Mouse (Mus musculus): ENCODE results near the gene Plk2.
"Not testable (repeated sequence)": the region's sequence is repeated elsewhere in the genome, so short reads cannot be mapped to it uniquely, and the experiment has no call there.

Gene Plk2

DNA sequence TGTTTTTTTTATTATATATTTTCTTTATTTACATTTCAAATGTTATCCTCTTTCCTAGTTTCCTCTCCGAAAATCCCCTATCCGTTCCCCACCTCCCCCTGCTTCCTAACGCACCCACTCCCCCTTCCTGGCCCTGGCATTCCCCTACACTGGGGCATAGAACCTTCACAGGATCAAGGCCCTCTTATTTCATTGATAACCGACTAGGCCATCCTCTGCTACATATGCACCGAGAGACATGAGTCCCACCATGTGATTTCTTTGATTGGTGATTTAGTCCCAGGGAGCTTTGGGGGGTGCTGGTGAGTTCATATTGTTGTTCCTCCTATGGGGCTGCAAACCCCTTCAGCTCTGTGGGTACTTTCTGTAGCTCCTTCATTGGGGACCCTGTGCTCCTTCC, 9.8 kb downstream of the Plk2 start:
- in situ Hi-C loops (cut with MboI, MseI): not testable (repeated sequence)

GRCm38 (mm10) chr13:110406152-110406551, 11.3 kb downstream of the Plk2 start:
- in situ Hi-C loops (cut with MboI, MseI): no loop called here

GRCm38 (mm10) chr13:110412572-110413209, 17.8 kb downstream of the Plk2 start:
- in situ Hi-C loops (cut with MboI, MseI): no loop called here

- in situ Hi-C loops (cut with MboI, MseI): no loop called here
Observed at GRCm38 (mm10) chr13:110418656-110419055, 23.8 kb downstream of the Plk2 start.

DNA sequence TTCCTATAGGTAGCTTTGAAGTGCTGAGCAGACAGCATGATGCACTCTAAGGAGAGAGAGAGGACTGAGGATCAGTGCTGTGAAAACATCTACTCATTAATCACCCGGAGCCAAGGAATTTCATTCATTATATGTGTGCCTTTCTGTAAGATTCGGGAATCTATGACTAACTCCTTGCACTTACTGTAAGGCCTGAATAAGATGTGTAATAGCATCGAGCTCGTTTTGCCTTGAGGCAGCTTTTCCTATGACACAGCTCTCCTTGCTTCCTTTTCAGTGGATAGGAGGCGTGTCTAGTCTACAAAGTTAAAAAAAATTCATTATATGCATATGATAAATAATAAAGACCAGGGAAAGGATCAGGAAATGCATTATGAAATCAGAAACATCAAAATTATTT, 24.8 kb downstream of the Plk2 start:
- in situ Hi-C loops (cut with MboI, MseI): no loop called here

DNA sequence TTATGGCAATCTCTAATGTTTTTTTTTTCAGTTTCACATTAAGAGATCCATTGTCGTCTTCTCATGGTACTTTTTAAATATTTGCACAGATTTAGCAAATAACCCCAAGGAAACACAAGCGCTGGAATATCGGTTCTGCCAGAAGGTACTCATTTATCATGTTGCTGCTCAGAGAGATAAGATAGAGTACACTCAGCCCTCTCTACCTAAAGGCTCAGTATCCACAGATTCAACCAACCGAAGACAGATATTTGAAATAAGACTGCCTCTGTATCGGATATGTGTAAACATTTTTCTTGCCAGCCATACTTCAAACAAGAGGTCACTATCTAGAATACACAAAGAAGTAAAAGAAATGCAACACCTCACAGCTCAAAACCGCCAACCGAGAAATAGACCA, 27.6 kb downstream of the Plk2 start:
- in situ Hi-C loops (cut with MboI, MseI): no loop called here

GRCm38 (mm10) chr13:110425512-110426222, 30.8 kb downstream of the Plk2 start:
- in situ Hi-C loops (cut with MboI, MseI): no loop called here

GRCm38 (mm10) chr13:110431388-110431787, 36.5 kb downstream of the Plk2 start:
- in situ Hi-C loops (cut with MboI, MseI): no loop called here

DNA sequence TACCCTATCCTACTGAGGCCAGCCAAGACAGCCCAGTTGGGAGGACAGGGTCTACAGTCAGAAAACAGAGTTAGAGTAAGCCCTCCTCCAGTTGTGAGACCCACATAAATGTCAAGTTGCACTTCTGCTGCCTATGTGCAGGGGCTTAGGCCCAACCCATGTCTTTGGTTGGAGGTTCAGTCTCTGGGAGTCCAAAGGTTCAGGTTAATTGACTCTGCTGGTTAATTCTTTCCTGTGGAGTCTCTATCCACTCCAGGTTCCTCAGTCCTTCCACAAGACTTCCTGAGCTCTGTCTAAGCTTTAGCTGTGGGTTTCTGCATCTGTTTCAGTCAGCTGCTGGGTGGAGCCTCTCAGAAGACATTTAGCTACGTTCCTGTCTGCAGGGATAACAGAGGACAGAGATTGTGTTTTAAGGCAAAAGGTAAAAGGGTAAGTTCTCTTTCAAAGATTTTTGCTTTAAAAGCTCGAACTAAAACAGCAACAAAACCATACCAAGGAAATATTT, 37.3 kb downstream of the Plk2 start:
- in situ Hi-C loops (cut with MboI, MseI): no loop called here

DNA sequence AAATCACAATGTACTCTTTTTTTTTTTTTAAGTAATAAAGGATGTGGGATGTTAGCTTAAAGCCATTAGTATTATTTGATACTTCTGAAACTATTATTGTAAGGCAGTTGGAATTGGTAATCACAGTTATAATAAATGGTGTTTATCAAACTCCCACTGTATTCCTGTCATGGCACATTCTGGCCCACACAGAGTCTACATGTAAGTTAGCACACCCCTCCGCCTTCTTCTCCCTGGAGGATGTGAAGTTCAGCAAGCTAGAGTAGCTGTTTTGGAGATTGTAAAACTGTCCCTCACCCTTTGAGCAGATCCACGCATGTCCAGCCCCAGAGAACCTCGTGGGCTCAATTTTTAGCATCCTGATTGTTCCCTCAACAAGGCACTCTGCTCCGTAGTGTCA, 37.8 kb downstream of the Plk2 start:
- in situ Hi-C loops (cut with MboI, MseI): no loop called here

- in situ Hi-C loops (cut with MboI, MseI): no loop called here
Observed at GRCm38 (mm10) chr13:110436692-110437091, 41.8 kb downstream of the Plk2 start.

DNA sequence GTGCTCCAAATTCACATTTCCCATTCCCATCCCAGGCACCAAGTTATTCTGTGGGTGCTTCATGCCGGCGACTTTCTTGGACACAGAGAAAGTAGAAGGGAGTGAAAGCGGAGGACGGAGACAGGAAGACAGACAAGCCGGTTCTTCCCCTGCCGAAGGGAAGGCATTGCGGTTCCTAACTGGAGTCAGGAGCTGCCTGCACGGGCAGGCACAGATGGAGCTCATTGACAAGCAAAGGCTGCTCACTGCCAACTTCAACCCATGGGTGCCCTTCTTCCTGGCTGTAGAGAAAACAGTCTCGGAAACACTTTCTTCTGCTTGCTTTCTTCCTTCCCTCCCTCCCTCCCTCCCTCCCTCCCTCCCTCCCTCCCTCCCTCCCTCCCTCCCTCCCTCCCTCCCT, 43.8 kb downstream of the Plk2 start:
- in situ Hi-C loops (cut with MboI, MseI): no loop called here

DNA sequence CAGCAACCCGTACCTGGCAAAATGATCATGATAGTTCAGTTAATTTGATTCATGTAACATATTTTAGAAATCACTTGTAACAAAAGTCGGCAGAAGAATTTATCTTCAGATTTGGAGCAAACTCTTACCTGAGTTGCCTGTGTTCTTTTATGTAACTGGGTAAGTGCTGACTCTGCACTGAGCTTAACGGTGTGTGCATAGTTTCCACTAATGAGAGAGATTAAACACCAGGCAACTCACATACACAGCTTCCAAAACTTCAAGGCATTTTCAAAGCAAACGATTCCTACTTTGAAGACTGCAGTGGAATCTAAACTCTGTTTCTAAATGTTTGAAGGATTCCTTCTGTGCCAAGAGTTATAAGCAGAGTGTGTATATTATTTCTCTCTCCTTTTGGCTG, 49.5 kb downstream of the Plk2 start:
- in situ Hi-C loops (cut with MboI, MseI): no loop called here

DNA sequence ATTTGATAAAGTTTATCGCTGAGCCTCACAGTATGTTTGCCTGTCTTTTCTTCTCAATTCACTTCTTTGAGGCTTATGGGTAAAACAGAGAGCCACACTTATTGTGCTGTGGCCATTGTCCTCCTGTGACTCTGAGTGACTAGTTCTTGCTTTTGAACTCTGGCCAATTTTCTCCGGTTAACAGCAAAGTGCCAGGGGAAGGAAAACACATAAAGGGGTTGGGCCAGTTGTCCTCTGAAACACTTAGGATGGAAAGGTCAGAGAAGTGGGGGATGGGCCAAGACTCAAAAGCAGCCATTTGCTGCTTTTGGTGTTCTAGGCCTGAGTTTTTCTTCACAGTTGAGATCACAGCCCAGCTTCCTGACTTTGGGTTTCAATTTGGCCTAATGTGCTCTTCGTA, 50.0 kb downstream of the Plk2 start:
- in situ Hi-C loops (cut with MboI, MseI): no loop called here

DNA sequence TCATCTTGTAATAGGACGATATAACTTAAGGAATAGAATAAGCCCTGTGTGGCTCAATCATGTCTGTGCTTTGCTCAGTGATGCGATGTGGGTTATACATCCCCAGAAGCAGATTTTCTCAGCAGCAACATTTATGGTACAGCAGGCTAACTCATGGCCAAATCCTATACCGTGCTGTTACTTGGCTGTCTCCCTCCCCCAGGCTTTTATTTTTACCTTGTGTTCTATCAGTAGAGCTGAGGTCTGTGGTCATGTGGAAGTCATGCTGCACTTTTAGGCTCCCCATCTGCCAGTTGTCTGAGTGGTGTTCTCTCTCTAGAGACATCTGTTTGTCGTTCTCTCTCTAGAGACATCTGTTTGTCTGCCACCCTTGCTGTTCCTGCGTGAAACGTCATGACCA, 51.6 kb downstream of the Plk2 start:
- in situ Hi-C loops (cut with MboI, MseI): no loop called here

DNA sequence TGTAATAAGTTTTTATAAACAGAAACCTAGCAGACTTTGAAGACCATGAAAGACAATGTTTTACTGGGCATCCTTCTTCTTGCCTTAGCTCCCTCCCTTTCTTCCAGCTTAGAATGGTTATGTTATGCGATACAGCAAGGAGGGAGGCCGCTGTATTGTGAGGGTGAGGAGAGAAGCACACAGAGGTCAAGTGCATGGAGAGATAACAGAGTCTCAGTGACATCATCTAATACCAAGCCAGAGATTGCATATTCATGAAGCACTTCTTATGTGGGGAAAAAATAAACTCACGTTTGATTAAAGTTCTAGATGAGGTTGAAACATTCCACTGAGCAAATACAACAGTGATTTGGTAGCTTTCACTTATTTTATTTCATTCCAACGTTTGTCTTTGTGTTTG, 55.2 kb downstream of the Plk2 start:
- in situ Hi-C loops (cut with MboI, MseI): no loop called here

All from T-helper 1 cell (primary cell).